Mouse (Mus musculus) megakaryocyte, adult 5-6 weeks (primary cell): Measurements from ENCODE around the gene Gm20425. TPM values are rescaled to one million over a fixed set of nuclear protein-coding genes. Genes with fewer than 3 reads are reported as not detected.

Source experiments
- ATAC-seq: 2 replicates; pipeline ENCODE4 v1.8.0; 2016; ENCODE audit warnings: mild to moderate bottlenecking, inconsistent platforms; ENCODE audit not compliant: poor library complexity, severe bottlenecking
- total RNA-seq, 2 experiments: library from RNA; stranded (forward) in 1 of 2; stranded (reverse) in 1 of 2; fragments of 153-499, 151-499 nt in 1 of 2; fragments of 221-1000, 200-1000 nt in 1 of 2; gene quantifications; 2 replicates each; pipeline versions ENCODE4 v1.2.3 to v1.2.4; 2015 to 2017

The Gm20425 gene
- total RNA-seq (2015) (not detected in 2 replicates), total RNA-seq (2017) (0.55 TPM in 1 of 2 replicates, not detected in the other)

DNA sequence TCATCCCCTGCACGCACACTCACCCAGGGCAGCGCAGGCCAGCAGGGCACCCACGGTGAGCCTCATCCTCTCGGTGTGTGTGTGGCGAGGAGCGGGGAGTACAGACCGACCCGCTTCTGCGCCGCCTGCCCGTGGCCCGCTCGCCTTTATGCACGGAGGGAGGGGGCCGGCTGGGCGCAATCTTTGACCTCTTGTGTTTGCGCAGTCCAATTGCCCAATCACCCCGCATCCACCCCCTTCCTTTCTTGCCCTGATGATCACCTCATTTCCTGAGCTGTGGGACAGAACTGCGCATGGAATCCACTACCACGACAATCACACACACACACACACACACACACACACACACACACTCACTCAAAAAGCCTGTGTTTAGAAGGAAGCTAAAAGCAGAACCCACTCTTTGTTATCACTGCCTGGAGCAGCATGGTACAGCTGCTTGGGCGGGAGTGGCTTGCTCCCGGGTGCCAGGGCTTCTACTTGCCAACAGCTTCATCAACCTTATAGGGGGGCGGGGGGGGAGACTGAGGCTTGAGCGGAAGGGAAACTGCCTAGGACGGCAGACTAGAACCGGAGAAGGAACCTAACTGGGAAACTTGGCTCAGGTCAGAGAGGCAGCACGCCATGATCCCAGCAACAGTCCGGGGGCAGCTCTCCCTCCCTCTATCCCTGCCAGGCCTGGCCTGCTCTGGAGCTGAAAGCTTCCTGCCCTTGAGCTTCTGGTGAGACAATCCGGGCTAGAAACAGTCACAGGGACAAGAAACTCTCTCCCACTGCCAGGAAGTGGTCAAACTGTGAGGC lies at the start of gene Gm20425, which contains the start of gene Trf:
TSS of gene Gm20425 (minus strand) at position 157 of the 801 bp plus-strand sequence.
TSS of gene Trf (minus strand) at position 294 of the 801 bp plus-strand sequence.
- ATAC-seq = peak; percentile 78

DNA sequence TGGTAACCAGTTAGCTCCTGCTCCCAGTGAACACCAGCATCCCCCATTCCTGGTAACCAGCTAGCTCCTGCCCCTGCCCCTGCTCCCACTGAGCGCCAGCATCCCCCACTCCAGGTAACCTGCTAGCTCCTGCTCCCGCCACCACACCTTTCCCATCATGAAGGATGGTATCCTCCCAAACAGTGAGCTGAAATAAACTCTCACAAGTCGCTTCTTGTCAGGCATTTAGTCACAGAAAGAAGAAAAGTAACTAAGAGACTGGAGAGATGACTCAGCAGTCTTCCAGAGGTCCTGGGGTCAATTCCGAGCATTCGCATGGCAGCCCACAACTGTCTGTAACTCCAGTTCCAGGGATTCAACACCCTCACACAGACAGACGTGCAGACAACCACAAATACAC lies 46.8 kb upstream of the Gm20425 start:
- ATAC-seq = no peak

DNA sequence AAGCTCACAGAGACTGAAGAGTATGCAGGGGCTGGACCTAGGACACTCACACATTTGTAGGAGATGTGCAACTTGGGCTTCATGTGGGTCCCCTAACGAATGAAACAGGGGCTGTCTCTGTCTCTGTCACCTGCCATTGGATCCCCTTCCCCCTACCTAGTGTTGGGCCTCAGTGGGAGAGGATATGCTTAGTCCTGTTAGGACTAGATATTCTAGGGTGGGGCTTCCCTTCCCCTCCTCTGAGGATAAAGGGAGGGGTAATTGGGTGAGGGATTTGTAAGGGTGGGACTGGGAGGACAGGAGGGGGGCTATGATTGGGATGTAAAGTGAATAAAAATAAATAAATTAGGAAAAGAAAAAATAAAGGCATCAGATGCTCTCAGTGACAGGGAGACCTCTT lies 45.6 kb upstream of the Gm20425 start:
- no peak for ATAC-seq

DNA sequence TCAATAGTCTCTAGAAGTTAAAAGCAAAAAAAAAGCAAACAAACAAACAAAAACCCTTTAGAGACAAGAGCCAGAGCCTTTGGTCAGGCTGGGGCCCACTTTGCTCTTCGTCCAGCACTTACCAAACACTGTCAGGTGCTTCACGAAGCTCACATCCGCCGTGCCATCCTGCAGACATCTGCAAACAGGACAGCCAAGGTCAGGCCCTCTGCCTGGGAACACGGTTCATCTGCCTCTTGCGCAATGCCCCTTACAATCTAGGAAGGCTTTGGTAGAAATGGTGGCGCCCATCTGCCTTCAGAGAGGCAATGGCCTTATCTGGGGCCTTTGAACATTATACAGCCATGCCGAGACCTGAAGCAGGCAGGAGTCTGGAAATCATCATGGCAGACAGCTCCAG lies 44.7 kb upstream of the Gm20425 start:
- ATAC-seq = no peak

DNA sequence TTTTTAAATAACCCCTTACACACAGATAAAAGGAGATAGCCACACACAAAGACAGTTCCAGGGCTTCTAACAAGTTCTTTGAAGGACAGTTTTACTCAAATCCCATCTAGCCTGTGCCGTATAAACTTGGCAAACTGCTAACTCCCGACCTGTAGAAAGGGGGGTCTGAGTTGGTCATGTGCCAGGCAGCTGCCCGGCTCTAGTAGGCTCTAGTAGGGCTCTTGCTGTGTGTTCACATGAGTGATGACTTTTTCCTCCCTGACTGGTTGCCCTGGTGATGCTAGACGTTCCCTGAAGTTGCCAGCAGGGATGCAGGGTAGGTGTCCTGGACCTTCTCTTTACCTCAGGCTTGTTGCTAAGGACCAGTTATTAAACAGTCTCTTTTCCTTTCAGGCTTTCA lies 41.0 kb upstream of the Gm20425 start:
- no peak for ATAC-seq

DNA sequence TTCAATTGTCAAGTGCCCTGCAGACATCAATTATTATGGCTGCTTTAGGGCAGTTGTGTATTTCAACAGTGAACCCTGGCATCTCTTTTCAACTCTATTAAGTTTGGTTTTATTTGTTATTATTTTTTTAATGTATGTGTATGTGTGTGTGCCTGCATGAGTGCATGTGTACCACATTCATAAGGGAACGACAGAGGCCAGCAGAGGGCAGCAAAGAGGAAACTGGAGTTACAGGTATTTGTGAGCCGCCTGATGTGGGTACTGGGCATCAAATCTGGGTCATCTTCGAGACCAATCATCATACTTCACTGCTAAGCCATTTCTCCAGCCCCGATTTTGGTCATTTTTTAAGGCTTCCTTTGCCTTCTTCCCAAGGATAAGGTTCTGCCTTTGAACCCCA lies 35.7 kb upstream of the Gm20425 start:
- ATAC-seq = no peak

DNA sequence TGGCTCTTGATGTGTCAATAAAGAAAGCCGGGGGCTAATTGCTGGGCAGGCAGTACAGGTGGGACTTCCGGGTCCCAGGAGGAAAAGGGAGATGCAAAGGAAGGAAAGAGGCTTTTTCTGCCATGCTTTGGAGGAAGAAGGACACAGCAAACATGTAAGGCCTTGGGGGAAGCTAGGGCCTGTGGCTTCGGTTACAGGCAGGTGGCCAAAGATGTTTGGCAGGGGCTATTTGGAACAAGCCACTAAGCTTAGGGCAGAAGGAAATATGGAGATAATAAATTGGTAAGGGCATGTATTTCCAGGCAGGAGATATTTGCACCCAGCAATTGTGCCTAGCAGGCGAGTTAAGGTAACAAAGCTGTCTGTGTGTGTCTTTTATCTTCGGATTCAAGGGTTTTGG lies 22.8 kb upstream of the Gm20425 start:
- ATAC-seq = no peak

DNA sequence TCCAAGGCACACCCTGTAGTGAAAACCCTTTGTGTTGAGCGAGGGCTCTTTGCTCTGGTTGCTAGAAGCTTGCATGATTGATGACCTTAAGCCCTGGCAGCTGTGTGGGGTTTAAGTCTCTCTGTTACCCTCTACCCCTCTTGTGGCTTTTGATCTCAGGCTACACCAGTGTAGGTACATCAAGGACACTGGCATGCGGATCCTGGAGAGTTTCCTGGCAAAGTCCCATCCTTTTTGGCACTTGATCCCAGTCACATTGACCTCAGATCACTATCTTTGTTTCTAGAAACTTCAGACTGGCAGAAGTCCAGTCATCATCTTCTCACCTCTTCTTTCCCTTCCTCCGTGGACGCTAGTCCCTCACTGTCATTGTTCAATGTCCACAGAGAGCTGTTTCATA lies 18.5 kb upstream of the Gm20425 start:
- no peak for ATAC-seq

DNA sequence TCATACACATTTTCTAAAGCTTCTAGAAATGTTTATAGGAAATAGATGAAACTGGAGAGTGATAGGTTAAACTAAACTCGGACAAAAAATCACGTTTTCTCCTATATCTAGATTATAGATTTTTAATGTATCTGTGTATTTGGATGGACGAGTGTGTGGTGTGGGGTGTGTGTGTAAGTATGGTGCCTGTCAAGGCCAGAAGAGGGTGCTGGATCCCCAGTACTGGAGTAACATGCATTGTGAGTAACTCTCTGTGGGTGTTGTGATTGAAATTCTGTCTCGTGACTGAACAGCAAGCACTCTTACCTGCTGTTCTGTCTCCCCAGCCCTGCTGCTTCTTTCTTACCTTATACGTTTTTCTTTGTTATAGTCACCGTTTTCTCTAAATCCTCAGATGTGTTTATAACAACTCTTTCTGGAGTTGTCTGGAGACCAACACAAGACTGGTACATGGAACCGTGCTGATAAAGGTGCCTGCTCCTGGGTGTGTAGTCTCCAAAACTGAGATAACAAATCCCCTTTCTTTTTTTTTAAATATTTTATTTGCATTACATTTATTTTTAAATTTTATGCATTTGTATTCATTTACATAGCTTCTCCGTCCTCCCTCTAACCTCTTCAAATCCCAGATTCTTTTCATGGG lies 16.5 kb upstream of the Gm20425 start:
- no peak for ATAC-seq

DNA sequence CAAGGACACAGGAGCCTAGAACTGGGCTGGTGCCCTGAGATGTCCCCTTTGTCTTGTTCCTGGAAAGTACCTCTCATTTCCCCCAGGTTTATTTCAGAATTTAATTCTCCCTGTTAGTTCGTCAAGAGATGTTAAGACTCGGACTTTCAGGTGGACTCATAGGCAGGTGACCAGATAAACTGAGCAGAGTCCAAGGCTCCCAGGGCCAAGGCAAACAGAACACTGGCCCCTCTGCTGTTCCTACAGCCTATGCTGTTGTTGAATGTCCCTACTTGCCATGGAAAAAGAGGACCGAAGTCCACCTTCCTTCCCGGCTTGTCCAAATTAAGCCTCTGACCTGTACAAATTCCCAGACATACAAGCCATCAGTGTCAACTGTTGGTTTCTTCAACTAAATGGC lies 13.5 kb upstream of the Gm20425 start:
- ATAC-seq = no peak

DNA sequence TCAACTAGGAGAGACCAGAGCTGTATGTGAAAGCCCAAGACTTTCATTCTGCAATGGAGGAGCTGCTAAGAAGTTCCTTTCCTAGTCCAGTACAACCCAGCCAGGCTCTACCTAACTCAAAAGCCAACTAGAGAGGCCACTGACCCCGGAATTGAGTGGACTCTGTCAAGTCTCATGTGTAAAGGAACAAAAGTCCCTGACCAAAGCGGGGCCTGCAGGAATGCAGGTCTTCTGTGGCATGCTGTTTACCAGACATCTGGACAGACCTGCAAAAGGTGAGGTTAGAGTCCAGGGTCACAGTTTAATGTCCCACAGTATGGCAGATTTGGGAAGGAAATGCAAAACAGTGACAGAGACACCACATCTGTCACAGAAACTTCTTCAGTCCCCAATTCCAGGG lies 11.1 kb upstream of the Gm20425 start:
- ATAC-seq = no peak

DNA sequence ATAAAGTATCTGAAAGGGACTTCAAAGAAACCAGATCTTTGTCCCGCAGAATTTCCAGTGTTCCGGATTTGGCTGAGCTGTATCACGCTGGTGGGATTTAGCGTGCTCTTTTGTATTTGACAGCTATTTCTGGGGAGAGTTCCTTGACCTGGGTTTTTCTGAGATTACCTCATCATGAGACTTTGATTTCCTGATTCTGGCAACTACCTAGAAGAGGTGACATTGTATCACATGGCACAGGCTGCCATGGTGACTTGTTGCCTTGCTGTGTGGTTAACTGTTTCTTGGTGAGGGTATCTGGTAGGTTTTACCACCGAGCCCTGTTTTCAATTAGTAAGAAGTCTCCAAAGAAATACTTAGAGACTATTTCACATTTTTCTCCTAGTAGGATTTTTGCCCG lies 9.4 kb upstream of the Gm20425 start:
- ATAC-seq = no peak

DNA sequence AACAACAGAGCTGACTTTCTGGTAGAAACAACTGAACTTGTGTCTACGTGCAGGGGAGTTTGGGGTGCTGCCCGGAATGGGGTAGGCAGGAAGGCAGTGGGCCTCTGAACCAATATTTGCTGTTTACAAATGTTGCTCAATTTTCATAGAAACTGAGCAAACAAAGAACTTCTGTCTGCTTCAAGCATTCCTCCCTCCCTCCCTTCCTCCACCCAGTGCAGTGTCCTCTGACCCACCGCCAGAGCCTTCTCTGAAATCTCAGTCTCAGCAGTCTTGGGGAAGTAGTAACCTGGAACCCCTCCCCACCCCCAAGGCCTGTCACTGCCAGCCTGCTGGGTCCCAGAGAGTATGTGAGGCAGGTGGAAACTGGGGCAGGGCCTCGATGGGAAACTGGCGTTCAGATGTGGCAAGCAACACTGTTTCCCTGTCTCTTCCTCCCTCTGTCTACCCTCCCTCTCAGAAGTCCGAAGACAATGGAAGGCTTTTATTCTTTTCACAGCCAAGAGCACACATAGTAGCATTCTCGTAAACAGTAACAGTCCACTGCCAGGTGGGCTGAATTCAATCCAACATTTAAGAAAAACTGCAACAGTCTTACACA lies 4.6 kb upstream of the Gm20425 start:
- peak; percentile 43 for ATAC-seq

DNA sequence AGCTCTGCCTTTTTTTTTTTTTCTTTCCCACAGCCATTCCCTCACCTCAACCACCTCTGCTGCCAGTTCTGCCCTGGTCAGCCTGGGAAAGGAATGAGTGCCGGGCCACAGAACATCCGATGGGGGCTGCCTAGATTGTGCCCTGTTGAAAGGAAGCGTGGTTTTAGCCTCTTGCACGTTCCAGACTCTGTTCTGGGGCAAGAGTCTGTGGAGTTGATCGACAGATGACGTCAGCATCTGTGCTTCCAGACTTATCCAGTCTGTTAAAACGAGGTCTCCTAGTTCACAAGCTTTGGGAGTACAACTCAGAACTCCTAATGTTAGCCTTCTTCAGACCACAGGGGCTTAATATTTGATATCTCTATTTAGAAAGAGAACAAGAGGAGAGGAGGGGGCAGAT lies 4.0 kb upstream of the Gm20425 start:
- no peak for ATAC-seq

DNA sequence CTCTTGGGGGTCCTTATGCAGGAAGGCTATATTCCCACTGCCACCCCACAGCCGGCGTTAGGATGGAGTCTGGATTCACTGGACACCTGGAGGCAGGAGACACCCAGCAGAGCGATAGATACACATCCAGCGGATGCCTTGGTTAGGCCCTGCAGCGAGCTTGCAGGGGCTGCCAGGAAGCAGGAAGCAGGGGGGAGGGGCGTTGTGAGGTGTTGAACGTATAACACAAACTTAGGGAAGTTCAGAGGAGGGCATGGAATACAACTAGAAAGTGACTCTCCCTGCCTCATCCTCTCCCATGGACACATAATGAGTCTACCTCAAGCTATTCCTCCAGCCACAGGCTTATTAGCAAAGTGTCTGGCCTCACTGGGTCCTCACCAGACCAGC lies 2.9 kb upstream of the Gm20425 start:
- no peak for ATAC-seq

DNA sequence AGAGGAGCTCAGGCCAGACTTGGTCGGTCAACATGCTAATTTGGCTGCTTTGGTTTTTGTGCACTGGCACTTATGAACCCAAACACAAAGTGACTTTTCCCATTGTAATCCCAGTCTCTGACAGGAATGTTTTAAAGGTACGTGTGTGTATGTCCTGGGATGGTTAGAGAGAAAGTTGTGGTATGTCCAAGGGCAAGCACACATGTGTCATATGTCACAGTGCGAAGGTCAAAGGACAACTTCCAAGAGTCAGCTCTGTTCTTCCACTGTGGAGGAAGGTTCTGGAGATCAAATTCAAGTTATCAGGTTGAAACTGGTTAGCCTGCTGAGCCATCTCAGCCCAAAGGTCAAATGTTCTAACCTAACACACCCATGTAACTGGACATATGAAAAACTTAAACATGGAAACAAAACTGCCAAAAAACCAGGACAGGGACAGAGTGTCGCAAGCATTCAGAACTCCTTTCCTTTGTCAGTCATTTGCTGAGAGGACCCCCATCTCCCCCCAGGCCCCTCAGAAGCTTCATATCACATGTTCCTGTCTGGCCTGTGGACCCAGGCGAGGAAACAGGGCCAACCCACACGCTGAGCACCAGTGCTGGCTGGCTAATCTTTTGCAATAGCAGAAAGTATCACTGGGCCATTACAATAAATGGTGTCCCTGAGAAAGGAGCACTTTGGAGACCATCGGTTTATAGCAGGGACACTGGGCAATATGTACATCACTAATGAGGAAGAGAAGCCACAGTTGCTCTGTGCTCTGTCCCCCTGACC lies 2.3 kb upstream of the Gm20425 start:
- no peak for ATAC-seq

DNA sequence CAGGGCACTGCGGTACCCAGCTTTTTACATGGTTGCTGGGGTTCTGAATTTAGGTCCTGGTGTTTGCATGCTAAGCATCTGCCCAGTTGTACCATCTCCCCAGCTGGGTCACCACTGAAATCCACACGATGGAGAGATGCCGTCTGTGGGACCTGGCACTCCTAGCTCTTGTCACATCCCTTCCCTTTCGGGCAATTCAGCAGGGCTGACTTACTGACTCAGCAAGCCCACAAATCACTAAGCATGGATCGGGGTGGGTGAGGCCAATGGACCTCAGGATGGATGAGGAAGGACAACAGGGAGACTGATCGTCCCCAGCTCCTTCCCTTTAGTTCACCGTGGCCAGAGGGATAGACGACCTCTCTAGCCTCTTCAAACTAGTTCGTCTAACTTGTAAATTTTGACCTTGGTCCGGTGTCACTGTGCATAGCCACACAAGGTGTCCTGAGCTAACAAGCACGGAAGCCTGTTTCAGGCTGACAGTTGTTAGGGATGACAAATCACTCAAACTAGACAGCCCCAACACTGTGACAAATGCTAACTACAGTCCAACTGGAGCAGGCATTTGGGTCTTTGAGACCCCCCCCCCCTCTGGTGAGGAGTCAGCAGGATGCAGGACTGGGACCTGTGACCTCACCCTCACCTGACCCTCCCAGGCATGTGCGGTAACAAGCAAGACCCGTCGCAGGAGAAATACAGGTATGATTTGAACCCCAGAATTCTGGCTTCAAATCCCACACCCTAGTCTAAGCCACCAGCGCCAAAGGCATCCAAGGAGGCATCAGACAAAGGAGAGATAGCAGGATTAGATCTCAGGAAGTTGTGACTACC lies 855 bp downstream of the Gm20425 start:
- no peak for ATAC-seq

DNA sequence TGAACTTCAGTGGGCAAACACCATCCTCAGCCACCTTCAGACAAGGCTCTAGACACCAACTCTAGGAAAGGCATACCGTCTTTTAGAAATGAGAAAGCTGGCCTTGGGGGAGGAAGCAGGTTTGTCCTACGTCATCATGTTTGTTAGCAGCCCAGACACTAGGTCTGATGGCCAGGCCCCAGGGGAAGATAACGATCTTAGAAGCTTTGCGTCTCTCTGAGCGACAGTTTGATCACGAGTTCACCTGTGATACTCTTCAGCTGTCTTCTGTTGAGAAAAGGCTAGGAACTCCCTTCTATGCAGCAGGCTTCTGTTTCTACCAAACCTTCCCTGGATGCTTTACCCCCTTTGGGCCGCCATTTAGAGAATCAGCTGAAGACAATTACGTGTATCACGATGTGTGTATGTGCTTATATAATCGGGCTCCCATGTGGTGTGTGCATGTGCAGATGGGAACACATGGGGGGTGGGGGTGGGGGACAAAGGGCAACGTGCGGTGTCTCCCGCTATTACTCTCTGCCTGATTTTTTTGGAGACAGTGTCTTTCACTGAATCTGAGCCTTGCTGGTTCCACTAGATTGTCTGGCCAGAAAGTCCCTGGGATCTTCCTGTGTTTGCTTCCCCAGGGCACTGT lies 1.6 kb downstream of the Gm20425 start:
- ATAC-seq = no peak

DNA sequence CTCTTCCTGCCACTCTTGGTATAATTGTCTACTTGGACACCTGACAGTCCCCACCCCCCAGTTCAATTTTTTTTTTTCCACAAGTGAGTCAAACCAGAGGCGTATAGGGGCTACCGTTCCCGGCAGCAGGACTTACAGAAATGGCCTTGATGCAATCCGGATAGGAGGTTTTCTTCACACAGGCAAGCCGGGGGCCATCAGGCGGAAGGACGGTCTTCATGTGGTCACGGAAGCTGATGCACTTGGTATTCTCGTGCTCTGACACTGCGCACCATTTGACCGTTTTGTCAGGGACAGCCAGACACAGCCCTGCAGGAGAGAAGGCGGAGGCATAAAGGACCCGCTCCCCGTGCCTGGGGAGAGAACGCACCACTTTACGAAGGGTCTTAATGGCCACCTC lies 2.3 kb downstream of the Gm20425 start:
- no peak for ATAC-seq

DNA sequence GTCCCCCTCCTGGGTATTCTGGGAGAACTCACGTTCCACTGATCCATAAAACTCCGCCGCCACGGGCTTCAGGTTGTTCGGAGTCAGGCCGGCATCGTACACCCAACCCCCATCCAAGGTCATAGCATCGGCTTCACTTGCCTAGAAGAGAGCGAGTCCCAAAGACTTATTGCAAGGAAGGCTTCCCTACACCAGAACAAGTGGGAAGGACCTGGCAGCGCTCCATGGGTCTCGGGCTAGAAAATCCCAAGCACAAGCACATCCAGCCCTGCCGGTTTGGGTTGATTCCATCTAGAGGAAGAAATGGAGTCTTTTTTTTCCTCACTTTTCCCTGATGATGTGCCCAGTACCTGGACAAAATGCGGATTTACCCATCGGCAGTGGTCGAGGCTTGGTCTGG lies 3.3 kb downstream of the Gm20425 start:
- no peak for ATAC-seq
